Mouse (Mus musculus) layer of hippocampus, adult 2 months (tissue): ENCODE data around the gene B4gat1. TPM values are rescaled to one million over a fixed set of nuclear protein-coding genes. Genes with fewer than 3 reads are reported as not detected.

ENCODE experiments used
- DNase-seq, 2 experiments: peaks; one replicate each; pipeline ENCODE4 v3.0.0; 2022; ENCODE audit warnings: low spot score in 2 of 2
- H3K27ac ChIP-seq: fragments of 200-600 bp; 2 replicates; pipeline ENCODE4 v1.8.1; 2022
- H3K4me3 ChIP-seq: fragments of 200-600 bp; 2 replicates; pipeline ENCODE4 v1.8.1; 2022; ENCODE audit warnings: mild to moderate bottlenecking
- CTCF ChIP-seq: fragments of 200-600 bp; conservative IDR thresholded peaks from 2 replicates; pipeline ENCODE4 v1.8.1; 2022; ENCODE audit warnings: antibody characterized with exemption, mild to moderate bottlenecking, moderate library complexity
- total RNA-seq, 2 experiments: library from RNA; stranded (reverse); gene quantifications; 2 replicates each; pipeline ENCODE4 v1.2.3; 2021

B4gat1 gene
- total RNA-seq, 2 experiments from 2014 or later: 112 to 130 TPM

- Histone ChIP-seq H3K4me3 (peak overlapping the region; percentile 92), H3K27ac (peak overlapping the region; percentile 96)
- TF ChIP-seq CTCF: no peak
- DNase-seq: no peak
These were observed 882 bp downstream of the B4gat1 start for GRCm38 (mm10) chr19:5039301-5040114.

- peak; percentile 19 for TF ChIP-seq CTCF
- H3K4me3 ChIP-seq: peak within 1 kb of the TSS; percentile 92
- DNase-seq: peak; percentile 91 to 95
- H3K27ac ChIP-seq: peak within 1 kb of the TSS; percentile 96
These were observed 2.4 kb downstream of the B4gat1 start, which contains the start of gene Brms1 for GRCm38 (mm10) chr19:5040862-5041523. Gene Brms1, plus strand, starts transcription at chr19:5041354.

- TF ChIP-seq CTCF: no peak
- H3K4me3 ChIP-seq: peak overlapping the region; percentile 92
- H3K27ac ChIP-seq: peak overlapping the region; percentile 96
- DNase-seq: no peak
These were observed 3.0 kb downstream of the B4gat1 start for GRCm38 (mm10) chr19:5041588-5041987.

GRCm38 (mm10) chr19:5045531-5045930 lies 6.9 kb downstream of the B4gat1 start:
- Histone ChIP-seq H3K4me3 (no peak overlapping the region), H3K27ac (peak overlapping the region; percentile 98; the same call in 1 of the 2 replicates)
- no peak for TF ChIP-seq CTCF
- DNase-seq: peak in 1 of 2 experiments; percentile 0

- peak overlapping the region; percentile 26 for H3K4me3 ChIP-seq
- peak; percentile 70 to 76 for DNase-seq
- H3K27ac ChIP-seq: peak overlapping the region; percentile 98
- TF ChIP-seq CTCF: peak; percentile 68
These were observed 9.8 kb downstream of the B4gat1 start for GRCm38 (mm10) chr19:5048138-5049056.

- peak in 1 of 2 experiments; percentile 1 for DNase-seq
- H3K27ac ChIP-seq: peak overlapping the region; percentile 98
- peak overlapping the region; percentile 8; the same call in 1 of the 2 replicates for H3K4me3 ChIP-seq
- no peak for TF ChIP-seq CTCF
These were observed 10.7 kb downstream of the B4gat1 start for GRCm38 (mm10) chr19:5049325-5049724.

- Histone ChIP-seq H3K27ac (peak within 1 kb of the TSS; percentile 98), H3K4me3 (peak within 1 kb of the TSS; percentile 65)
- DNase-seq: peak; percentile 75 to 91
- peak; percentile 82 for TF ChIP-seq CTCF
These were observed 11.7 kb downstream of the B4gat1 start, which contains the start of gene Rin1 for GRCm38 (mm10) chr19:5050047-5050905. Gene Rin1, plus strand, starts transcription at chr19:5050481.

GRCm38 (mm10) chr19:5051031-5051430 lies 12.4 kb downstream of the B4gat1 start:
- Histone ChIP-seq H3K4me3 (peak overlapping the region; percentile 65), H3K27ac (peak overlapping the region; percentile 98)
- peak in 1 of 2 experiments; percentile 7 for DNase-seq

GRCm38 (mm10) chr19:5051515-5051914 lies 12.9 kb downstream of the B4gat1 start:
- peak overlapping the region; percentile 65 for H3K4me3 ChIP-seq
- H3K27ac ChIP-seq: peak overlapping the region; percentile 98
- TF ChIP-seq CTCF: no peak
- no peak for DNase-seq

More at GRCm38 (mm10) chr19:5051031-5051430, 12.4 kb downstream of the B4gat1 start:
- TF ChIP-seq CTCF: no peak

- H3K27ac ChIP-seq: peak overlapping the region; percentile 98
- DNase-seq: no peak
These were observed 13.7 kb downstream of the B4gat1 start for GRCm38 (mm10) chr19:5052166-5052822.

GRCm38 (mm10) chr19:5052853-5053252 lies 14.2 kb downstream of the B4gat1 start:
- H3K4me3 ChIP-seq: peak overlapping the region; percentile 65
- TF ChIP-seq CTCF: no peak
- peak overlapping the region; percentile 98 for H3K27ac ChIP-seq
- DNase-seq: no peak

More at GRCm38 (mm10) chr19:5052166-5052822, 13.7 kb downstream of the B4gat1 start:
- TF ChIP-seq CTCF: no peak
- peak overlapping the region; percentile 65 for H3K4me3 ChIP-seq
